Mouse (Mus musculus) C2C12 (cell line): ENCODE results near the gene Hes7. TPM values are rescaled to one million over a fixed set of nuclear protein-coding genes. Genes with fewer than 3 reads are reported as not detected.

Experiments
- H3K27me3 ChIP-seq: one replicate; pipeline ENCODE4 v1.6.1; 2011; ENCODE audit not compliant: control insufficient read depth, insufficient read depth, insufficient read length
- H3K36me3 ChIP-seq: one replicate; pipeline ENCODE4 v1.6.1; 2011; ENCODE audit not compliant: control insufficient read depth, insufficient read depth
- H3K4me3 ChIP-seq: one replicate; pipeline ENCODE4 v1.5.1; 2011; ENCODE audit warnings: mild to moderate bottlenecking, control low read depth; ENCODE audit not compliant: poor library complexity, insufficient read depth, severe bottlenecking
- H3K79me2 ChIP-seq: one replicate; pipeline ENCODE4 v1.6.1; 2011; ENCODE audit not compliant: control insufficient read depth, insufficient read depth
- H3K79me3 ChIP-seq: one replicate; pipeline ENCODE4 v1.6.1; 2011; ENCODE audit warnings: low read depth, control low read depth
- H3ac ChIP-seq: one replicate; pipeline ENCODE3; 2011; ENCODE audit warnings: low read depth; ENCODE audit not compliant: control insufficient read depth, insufficient read length
- CEBPB ChIP-seq: IDR thresholded peaks from one replicate; pipeline ENCODE4 v1.6.1; 2011; ENCODE audit warnings: low read depth, mild to moderate bottlenecking, control low read depth, moderate library complexity
- CTCF ChIP-seq: IDR thresholded peaks from one replicate; pipeline ENCODE4 v1.5.1; 2011; ENCODE audit not compliant: control insufficient read depth, insufficient read depth, insufficient read length
- FOSL1 ChIP-seq: IDR thresholded peaks from one replicate; pipeline ENCODE4 v1.8.0; 2011; ENCODE audit warnings: mild to moderate bottlenecking, low read length; ENCODE audit not compliant: poor library complexity, insufficient read depth, severe bottlenecking
- MAX ChIP-seq: IDR thresholded peaks from one replicate; pipeline ENCODE4 v1.6.1; 2011; ENCODE audit warnings: mild to moderate bottlenecking, control low read depth
- MYOD1 ChIP-seq: IDR thresholded peaks from one replicate; pipeline ENCODE4 v1.6.1; 2011; ENCODE audit warnings: low read depth; ENCODE audit not compliant: control insufficient read depth, insufficient read length
- MYOG ChIP-seq: IDR thresholded peaks from one replicate; pipeline ENCODE4 v1.6.1; 2011; ENCODE audit not compliant: control insufficient read depth, insufficient read length; ENCODE audit errors: extremely low read depth
- USF1 ChIP-seq: IDR thresholded peaks from one replicate; pipeline ENCODE4 v1.6.1; 2011; ENCODE audit warnings: low read depth, mild to moderate bottlenecking, control low read depth, moderate library complexity
- polyA plus RNA-seq: library from polyadenylated mRNA; unstranded; fragments of >200 nt; fragmentation: generic; extraction: Trizol; gene quantifications from one replicate; pipeline ENCODE4 v1.2.1, GENCODE M21; 2012; ENCODE audit warnings: missing spikeins

Gene Hes7
- polyA plus RNA-seq, 1 experiment = 0.06 TPM

- TF ChIP-seq USF1 (peak; percentile 38), MYOG (no peak), FOSL1 (no peak), MYOD1 (no peak), MAX (peak; percentile 96), CEBPB (peak; percentile 92)
- Histone ChIP-seq H3K79me2 (peaks cover 25% of the 10 kb centered on the region), H3K36me3 (peaks cover 25% of the 10 kb centered on the region), H3K27me3 (no peaks in the 10 kb centered on the region), H3K4me3 (peak overlapping the region; percentile 39), H3ac (peak overlapping the region; percentile 25), H3K79me3 (peaks cover 3% of the 10 kb centered on the region)
Observed at GRCm38 (mm10) chr11:69098762-69099091, 21.5 kb upstream of the Hes7 start.

DNA sequence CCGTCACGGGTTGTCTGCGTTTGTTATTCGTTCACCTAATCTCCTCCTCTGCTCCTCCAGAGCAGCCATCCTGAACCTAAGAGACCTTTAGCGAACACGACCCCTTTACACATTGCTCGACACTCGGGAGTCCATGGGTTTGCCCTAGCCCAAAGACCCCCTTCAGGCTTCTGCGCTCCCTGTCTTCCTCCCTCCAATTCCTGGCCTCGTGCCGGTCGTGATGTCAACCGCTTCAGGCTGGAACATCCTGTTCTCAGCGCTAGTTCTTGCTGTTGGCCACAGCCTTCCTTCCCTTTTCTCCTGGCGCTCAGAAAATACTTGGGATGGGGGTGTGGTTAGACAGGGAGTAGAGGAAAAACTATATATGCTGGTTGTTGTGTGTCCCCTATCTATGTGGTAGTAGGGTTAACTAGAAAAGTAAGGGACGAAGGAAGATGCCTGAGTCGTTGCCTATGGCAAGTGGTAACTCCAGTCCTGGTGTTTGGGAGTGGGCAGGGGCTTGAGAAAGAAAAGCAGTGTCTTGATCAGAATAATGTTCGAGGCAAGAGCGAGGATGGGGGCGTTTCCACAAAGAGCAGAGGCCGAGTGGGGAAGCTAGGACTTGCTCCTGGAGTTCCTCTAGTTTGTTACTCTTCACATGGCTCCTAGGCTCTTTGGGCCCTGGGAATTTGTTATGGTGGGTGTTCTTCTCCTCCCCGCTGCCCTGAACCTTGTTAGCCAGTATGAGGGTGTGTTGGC lies 20.9 kb upstream of the Hes7 start:
- Histone ChIP-seq H3ac (peak overlapping the region; percentile 25), H3K36me3 (peaks cover 31% of the 10 kb centered on the region), H3K4me3 (peak overlapping the region; percentile 39), H3K79me3 (peaks cover 3% of the 10 kb centered on the region), H3K27me3 (no peaks in the 10 kb centered on the region), H3K79me2 (peaks cover 25% of the 10 kb centered on the region)
- no peak for TF ChIP-seq MYOD1
- no peak for TF ChIP-seq CEBPB
- TF ChIP-seq MYOG = no peak
- no peak for TF ChIP-seq CTCF
- peak; percentile 67 for TF ChIP-seq MAX

- TF ChIP-seq CTCF (no peak), MYOG (no peak), MAX (no peak), FOSL1 (no peak), CEBPB (no peak)
- Histone ChIP-seq H3ac (peak overlapping the region; percentile 46), H3K4me3 (peak overlapping the region; percentile 39), H3K79me3 (peaks cover 3% of the 10 kb centered on the region), H3K27me3 (no peaks in the 10 kb centered on the region), H3K79me2 (peaks cover 25% of the 10 kb centered on the region), H3K36me3 (peaks cover 34% of the 10 kb centered on the region)
Observed at GRCm38 (mm10) chr11:69099915-69100345, 20.3 kb upstream of the Hes7 start.

- Histone ChIP-seq H3K36me3 (peaks cover 39% of the 10 kb centered on the region), H3K27me3 (no peaks in the 10 kb centered on the region), H3K4me3 (no peak overlapping the region), H3K79me3 (peaks cover 3% of the 10 kb centered on the region), H3K79me2 (peaks cover 25% of the 10 kb centered on the region), H3ac (no peak overlapping the region)
- TF ChIP-seq CTCF (no peak), MAX (no peak), CEBPB (no peak), MYOG (no peak), USF1 (no peak), FOSL1 (no peak), MYOD1 (no peak)
Observed at GRCm38 (mm10) chr11:69100639-69101360, 19.4 kb upstream of the Hes7 start.

- no peak overlapping the region for H3K4me3 ChIP-seq
- no peaks in the 10 kb centered on the region for H3K27me3 ChIP-seq
- H3K79me3 ChIP-seq = peaks cover 3% of the 10 kb centered on the region
- H3K79me2 ChIP-seq = peaks cover 25% of the 10 kb centered on the region
- peaks cover 45% of the 10 kb centered on the region for H3K36me3 ChIP-seq
- H3ac ChIP-seq = peak overlapping the region; percentile 5
- TF ChIP-seq MAX = no peak
- no peak for TF ChIP-seq MYOD1
- no peak for TF ChIP-seq MYOG
- no peak for TF ChIP-seq FOSL1
- no peak for TF ChIP-seq CEBPB
- TF ChIP-seq USF1 = no peak
- no peak for TF ChIP-seq CTCF
Observed at GRCm38 (mm10) chr11:69101604-69102402, 18.4 kb upstream of the Hes7 start.
